Mouse (Mus musculus): ENCODE data around the gene Wdfy1. TPM values are rescaled to one million over a fixed set of nuclear protein-coding genes. Genes with fewer than 3 reads are reported as not detected.

Gene Wdfy1
- polyA plus RNA-seq, 1 experiment from 2014 or later, result 32.0 TPM

DNA sequence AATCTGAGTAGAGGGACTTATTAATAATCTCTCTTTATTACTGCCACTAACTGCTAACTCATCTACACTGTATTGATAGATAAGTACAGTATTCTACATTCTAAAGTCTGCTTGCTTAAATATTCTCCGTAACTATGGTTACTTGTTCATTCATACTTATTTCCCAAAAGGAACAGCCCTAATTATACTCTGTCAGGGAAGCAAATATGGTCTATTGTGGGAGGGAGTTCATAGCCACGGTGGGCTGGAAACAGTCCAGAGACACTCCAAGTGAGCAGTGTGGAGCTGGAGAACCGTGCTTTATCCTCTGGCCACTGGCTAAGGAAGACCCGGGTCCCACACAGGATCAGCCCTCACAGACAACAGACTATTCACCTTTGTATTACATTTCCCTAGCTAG is 65.3 kb downstream of the Wdfy1 start:
- H3K9ac ChIP-seq, result no peak overlapping the region
- ATAC-seq (replicated peaks; ENCODE audit: insufficient number of reproducible peaks, insufficient read depth, low FRiP score, low read depth), result no peak
- peaks cover 38% of the 10 kb centered on the region for H3K36me3 ChIP-seq
- H3K4me3 ChIP-seq, result no peak overlapping the region
- H3K4me2 ChIP-seq, result no peak overlapping the region
- H3K4me1 ChIP-seq (replicated peaks), result peaks cover 7% of the 10 kb centered on the region
- peak overlapping the region; percentile 10; the same call in 1 of the 2 replicates for H3K27ac ChIP-seq
- 41% methylated on average over 4 of the region's 4 CpGs for WGBS
- no peaks in the 10 kb centered on the region for H3K9me3 ChIP-seq (replicated peaks)
- H3K27me3 ChIP-seq, result no peaks in the 10 kb centered on the region

DNA sequence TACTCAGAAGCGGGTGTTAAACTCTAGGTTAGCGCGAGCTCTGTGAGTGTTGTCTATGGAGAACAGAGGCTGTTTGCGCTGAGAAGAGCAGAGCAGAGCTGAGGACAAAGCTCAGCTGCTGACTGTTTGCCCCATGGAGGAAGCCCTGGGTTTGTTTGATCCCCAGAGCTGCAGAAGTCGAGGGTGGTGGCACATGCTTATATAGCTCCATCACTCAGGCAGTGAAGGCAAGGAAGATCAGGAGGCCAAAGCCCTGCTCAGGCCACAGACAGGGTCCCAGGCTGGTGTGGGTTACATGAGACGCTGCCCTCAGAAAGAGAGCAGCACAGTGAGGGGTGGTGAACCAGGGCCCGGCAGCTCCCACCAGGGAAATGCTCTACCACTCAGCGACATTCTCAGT is 65.7 kb downstream of the Wdfy1 start:
- Histone ChIP-seq H3K9ac (no peak overlapping the region), H3K36me3 (peaks cover 41% of the 10 kb centered on the region), H3K4me2 (no peak overlapping the region), H3K27me3 (no peaks in the 10 kb centered on the region), H3K27ac (no peak overlapping the region), H3K4me1 (replicated peaks) (peaks cover 7% of the 10 kb centered on the region), H3K4me3 (no peak overlapping the region), H3K9me3 (replicated peaks) (no peaks in the 10 kb centered on the region)
- ATAC-seq (replicated peaks; ENCODE audit: insufficient number of reproducible peaks, insufficient read depth, low FRiP score, low read depth), result no peak
- 81% methylated on average over 8 of the region's 8 CpGs for WGBS

- ATAC-seq (replicated peaks; ENCODE audit: insufficient number of reproducible peaks, insufficient read depth, low FRiP score, low read depth), result no peak
- H3K27ac ChIP-seq, result no peak overlapping the region
- 75% methylated on average over 9 of the region's 9 CpGs for WGBS
- no peaks in the 10 kb centered on the region for H3K27me3 ChIP-seq
- H3K4me3 ChIP-seq, result no peak overlapping the region
- no peak overlapping the region for H3K4me2 ChIP-seq
- peaks cover 7% of the 10 kb centered on the region for H3K4me1 ChIP-seq (replicated peaks)
- peaks cover 30% of the 10 kb centered on the region for H3K36me3 ChIP-seq
- no peak overlapping the region for H3K9ac ChIP-seq
- H3K9me3 ChIP-seq (replicated peaks), result no peaks in the 10 kb centered on the region
Observed at GRCm38 (mm10) chr1:79707383-79707782, 68.6 kb downstream of the Wdfy1 start.

DNA sequence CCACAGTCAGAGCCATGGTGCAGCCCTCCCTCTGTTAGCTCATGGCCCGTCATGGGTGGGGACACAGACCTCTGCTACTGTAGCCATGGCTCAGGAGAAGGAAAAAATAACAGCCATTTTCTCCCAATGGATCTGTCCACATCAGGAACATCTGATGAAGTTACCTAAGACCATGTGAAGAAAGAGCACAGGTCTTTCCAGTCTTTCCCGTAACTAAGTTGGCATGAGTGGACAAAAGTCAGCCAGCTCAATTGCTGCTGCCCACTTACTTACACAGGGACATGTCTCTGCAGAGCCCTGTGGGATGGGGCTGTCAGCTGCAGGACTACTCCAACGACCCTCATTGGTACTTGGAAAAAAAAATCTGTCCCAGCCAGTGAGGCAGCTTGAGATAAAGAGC is 69.2 kb downstream of the Wdfy1 start:
- Histone ChIP-seq H3K27me3 (no peaks in the 10 kb centered on the region), H3K9me3 (replicated peaks) (no peaks in the 10 kb centered on the region), H3K4me3 (no peak overlapping the region), H3K9ac (no peak overlapping the region), H3K4me2 (no peak overlapping the region), H3K36me3 (peaks cover 30% of the 10 kb centered on the region), H3K27ac (no peak overlapping the region), H3K4me1 (replicated peaks) (peaks cover 5% of the 10 kb centered on the region)
- no peak for ATAC-seq (replicated peaks; ENCODE audit: insufficient number of reproducible peaks, insufficient read depth, low FRiP score, low read depth)
- 75% methylated on average over 3 of the region's 3 CpGs for WGBS

GRCm38 (mm10) chr1:79704672-79705071 is 71.3 kb downstream of the Wdfy1 start:
- 78% methylated on average over 2 of the region's 2 CpGs for WGBS
- no peak overlapping the region for H3K4me2 ChIP-seq
- H3K27me3 ChIP-seq, result no peaks in the 10 kb centered on the region
- ATAC-seq (replicated peaks; ENCODE audit: insufficient number of reproducible peaks, insufficient read depth, low FRiP score, low read depth), result no peak
- H3K9ac ChIP-seq, result no peak overlapping the region
- no peak overlapping the region for H3K27ac ChIP-seq
- no peaks in the 10 kb centered on the region for H3K4me1 ChIP-seq (replicated peaks)
- H3K9me3 ChIP-seq (replicated peaks), result no peaks in the 10 kb centered on the region
- peaks cover 34% of the 10 kb centered on the region for H3K36me3 ChIP-seq
- no peak overlapping the region for H3K4me3 ChIP-seq

GRCm38 (mm10) chr1:79703520-79703919 is 72.4 kb downstream of the Wdfy1 start:
- 89% methylated on average over 8 of the region's 8 CpGs for WGBS

DNA sequence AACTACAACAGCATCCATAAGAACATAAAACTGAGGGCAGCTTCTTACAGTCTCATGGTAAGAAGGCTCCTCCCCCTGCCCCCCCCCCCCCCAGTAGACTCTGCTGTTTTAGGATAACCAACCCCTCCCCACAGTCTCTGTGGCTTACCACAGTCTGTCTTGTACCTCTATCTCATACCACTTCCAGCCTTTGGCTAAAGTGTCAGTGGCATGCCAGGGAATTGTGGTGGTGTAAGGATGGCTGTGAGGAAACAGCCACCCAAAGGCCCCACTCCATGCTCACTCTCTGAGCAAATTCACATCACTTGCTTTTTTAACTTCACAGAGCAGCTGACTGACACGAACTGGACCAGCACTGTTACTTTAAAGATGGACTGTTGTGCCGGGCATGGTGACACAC is 77.4 kb downstream of the Wdfy1 start:
- WGBS, result 80% methylated on average over 2 of the region's 2 CpGs
- no peak overlapping the region for H3K4me3 ChIP-seq
- peaks cover 6% of the 10 kb centered on the region; the same call in 1 of the 2 replicates for H3K36me3 ChIP-seq
- ATAC-seq (replicated peaks; ENCODE audit: insufficient number of reproducible peaks, insufficient read depth, low FRiP score, low read depth), result no peak
- H3K9me3 ChIP-seq (replicated peaks), result no peaks in the 10 kb centered on the region
- H3K27ac ChIP-seq, result no peak overlapping the region
- H3K9ac ChIP-seq, result no peak overlapping the region
- H3K27me3 ChIP-seq, result no peaks in the 10 kb centered on the region
- H3K4me2 ChIP-seq, result no peak overlapping the region
- H3K4me1 ChIP-seq (replicated peaks), result peaks cover 7% of the 10 kb centered on the region

More at GRCm38 (mm10) chr1:79703520-79703919, 72.4 kb downstream of the Wdfy1 start:
- H3K27ac ChIP-seq, result no peak overlapping the region
- H3K27me3 ChIP-seq, result no peaks in the 10 kb centered on the region
- no peaks in the 10 kb centered on the region for H3K4me1 ChIP-seq (replicated peaks)
- H3K9me3 ChIP-seq (replicated peaks), result no peaks in the 10 kb centered on the region
- H3K36me3 ChIP-seq, result peaks cover 34% of the 10 kb centered on the region
- no peak overlapping the region for H3K4me2 ChIP-seq
- no peak overlapping the region for H3K4me3 ChIP-seq
- no peak for ATAC-seq (replicated peaks; ENCODE audit: insufficient number of reproducible peaks, insufficient read depth, low FRiP score, low read depth)
- no peak overlapping the region for H3K9ac ChIP-seq

DNA sequence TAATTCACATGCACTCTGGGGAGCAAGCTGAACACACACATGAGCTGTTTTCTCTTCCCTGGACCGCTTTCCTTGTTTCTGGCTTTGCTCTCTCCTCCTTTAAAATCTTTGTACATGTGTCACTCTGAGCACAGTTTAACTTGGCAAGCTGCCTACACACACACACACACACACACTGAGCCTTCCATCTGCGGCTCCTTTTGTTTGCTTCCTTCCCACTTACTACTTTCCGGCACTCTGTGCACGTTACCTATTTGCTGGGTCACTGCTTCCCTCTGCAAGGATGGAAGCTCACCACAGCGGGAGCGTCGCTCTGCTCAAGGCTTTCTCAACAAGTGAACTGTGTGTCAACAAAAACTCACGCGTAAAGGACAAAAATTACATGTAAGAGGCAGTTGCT is 78.6 kb downstream of the Wdfy1 start:
- H3K9me3 ChIP-seq (replicated peaks), result no peaks in the 10 kb centered on the region
- H3K27me3 ChIP-seq, result no peaks in the 10 kb centered on the region
- H3K4me1 ChIP-seq (replicated peaks), result peaks cover 7% of the 10 kb centered on the region
- peak; percentile 50 for ATAC-seq (replicated peaks; ENCODE audit: insufficient number of reproducible peaks, insufficient read depth, low FRiP score, low read depth)
- WGBS, result 51% methylated on average over 9 of the region's 9 CpGs
- H3K4me2 ChIP-seq, result no peak overlapping the region
- H3K27ac ChIP-seq, result no peak overlapping the region
- no peak overlapping the region for H3K4me3 ChIP-seq
- H3K36me3 ChIP-seq, result 0 out of 2 replicates have a peak, but pooled peaks cover 6% of the 10 kb centered on the region
- H3K9ac ChIP-seq, result no peak overlapping the region

- no peak overlapping the region for H3K4me3 ChIP-seq
- H3K27ac ChIP-seq, result no peak overlapping the region
- H3K36me3 ChIP-seq, result 0 out of 2 replicates have a peak, but pooled peaks cover 6% of the 10 kb centered on the region
- ATAC-seq (replicated peaks; ENCODE audit: insufficient number of reproducible peaks, insufficient read depth, low FRiP score, low read depth), result no peak
- peaks cover 7% of the 10 kb centered on the region for H3K4me1 ChIP-seq (replicated peaks)
- 45% methylated on average over 5 of the region's 5 CpGs for WGBS
- no peaks in the 10 kb centered on the region for H3K27me3 ChIP-seq
- H3K9ac ChIP-seq, result no peak overlapping the region
- no peak overlapping the region for H3K4me2 ChIP-seq
- no peaks in the 10 kb centered on the region for H3K9me3 ChIP-seq (replicated peaks)
Observed at GRCm38 (mm10) chr1:79696933-79697332, 79.0 kb downstream of the Wdfy1 start.

- 65% methylated on average over 3 of the region's 3 CpGs for WGBS
- H3K36me3 ChIP-seq, result no peaks in the 10 kb centered on the region
- H3K4me3 ChIP-seq, result no peak overlapping the region
- no peaks in the 10 kb centered on the region for H3K27me3 ChIP-seq
- H3K4me1 ChIP-seq (replicated peaks), result peaks cover 7% of the 10 kb centered on the region
- ATAC-seq (replicated peaks; ENCODE audit: insufficient number of reproducible peaks, insufficient read depth, low FRiP score, low read depth), result no peak
- no peak overlapping the region for H3K4me2 ChIP-seq
- no peaks in the 10 kb centered on the region for H3K9me3 ChIP-seq (replicated peaks)
- no peak overlapping the region for H3K27ac ChIP-seq
- H3K9ac ChIP-seq, result no peak overlapping the region
Observed at GRCm38 (mm10) chr1:79692482-79692881, 83.5 kb downstream of the Wdfy1 start.

GRCm38 (mm10) chr1:79687254-79687653 is 88.7 kb downstream of the Wdfy1 start:
- no peak overlapping the region for H3K4me3 ChIP-seq
- 29% methylated on average over 1 of the region's 1 CpGs for WGBS
- no peak for ATAC-seq (replicated peaks; ENCODE audit: insufficient number of reproducible peaks, insufficient read depth, low FRiP score, low read depth)
- no peaks in the 10 kb centered on the region for H3K27me3 ChIP-seq
- H3K9me3 ChIP-seq (replicated peaks), result no peaks in the 10 kb centered on the region
- no peak overlapping the region for H3K9ac ChIP-seq
- no peak overlapping the region for H3K27ac ChIP-seq
- no peaks in the 10 kb centered on the region for H3K4me1 ChIP-seq (replicated peaks)
- H3K36me3 ChIP-seq, result no peaks in the 10 kb centered on the region
- H3K4me2 ChIP-seq, result no peak overlapping the region

GRCm38 (mm10) chr1:79684027-79684426 is 91.9 kb downstream of the Wdfy1 start:
- H3K36me3 ChIP-seq, result no peaks in the 10 kb centered on the region
- no peak overlapping the region for H3K27ac ChIP-seq
- no peak overlapping the region for H3K9ac ChIP-seq
- H3K27me3 ChIP-seq, result no peaks in the 10 kb centered on the region
- H3K4me3 ChIP-seq, result no peak overlapping the region
- no peak for ATAC-seq (replicated peaks; ENCODE audit: insufficient number of reproducible peaks, insufficient read depth, low FRiP score, low read depth)
- H3K9me3 ChIP-seq (replicated peaks), result no peaks in the 10 kb centered on the region
- no peak overlapping the region for H3K4me2 ChIP-seq
- H3K4me1 ChIP-seq (replicated peaks), result no peaks in the 10 kb centered on the region
